Mouse (Mus musculus): Measurements from ENCODE around the gene Tspan15. TPM values are rescaled to one million over a fixed set of nuclear protein-coding genes. Genes with fewer than 3 reads are reported as not detected.

Gene Tspan15
- total RNA-seq (2021) (1 to 10 TPM; 6.1 to 8.1 TPM), polyA plus RNA-seq (2012; rRNA removed) (17.7 and 19.1 TPM in 2 replicates)
- long read RNA-seq, transcript Tspan15-201 (8 exons, 3,638 nt): major isoform, 26 of 31 reads
- long read RNA-seq, partial matches to known transcripts: 0 of 31 reads
- long read RNA-seq, other reads (novel, unspliced or antisense): 5 of 31 reads

- WGBS: 1% methylated on average over 57 of the region's 59 CpGs
Observed at GRCm38 (mm10) chr10:62230708-62231394, at the start of gene Tspan15. TSS of gene Tspan15 (minus strand) at chr10:62231251.

GRCm38 (mm10) chr10:62279671-62280070 lies 48.6 kb upstream of the Tspan15 start:
- no peaks in the 10 kb centered on the region for H3K27me3 ChIP-seq (ENCODE audit: control insufficient read depth, insufficient read depth, low read length)
- no peaks in the 10 kb centered on the region for H3K4me1 ChIP-seq (ENCODE audit: control insufficient read depth, insufficient read depth, low read length)
- WGBS: 85% methylated on average over 4 of the region's 4 CpGs
- H3K27ac ChIP-seq: no peak overlapping the region
- H3K36me3 ChIP-seq (ENCODE audit: control insufficient read depth, insufficient read depth, low read length): no peaks in the 10 kb centered on the region
- intact Hi-C loops (cut with DNase I): loop anchor here (5.0 kb wide), 1 partner anchor 58 kb away; no protein-coding TSS in a partner anchor
- DNase-seq: no peak
- no peaks in the 10 kb centered on the region for H3K79me2 ChIP-seq (replicated peaks; ENCODE audit: control insufficient read depth, insufficient read depth, low read length)
- H3K4me3 ChIP-seq: no peak overlapping the region
- TF ChIP-seq POLR2A (IDR thresholded peaks at IDR 0.05; ENCODE audit: insufficient read depth, low read depth, low read length): no peak
- TF ChIP-seq CTCF (IDR thresholded peaks at IDR 0.05): no peak
- no peak for TF ChIP-seq EP300 (IDR thresholded peaks at IDR 0.05; ENCODE audit: insufficient read depth, low read depth, low read length)
- H3K9ac ChIP-seq (ENCODE audit: low read depth, low read length): no peak overlapping the region

More at GRCm38 (mm10) chr10:62230708-62231394, at the start of gene Tspan15:
- H3K27ac ChIP-seq: peak within 1 kb of the TSS; percentile 73
- H3K36me3 ChIP-seq (ENCODE audit: control insufficient read depth, insufficient read depth, low read length): no peaks in the 10 kb centered on the region
- no peaks in the 10 kb centered on the region for H3K79me2 ChIP-seq (replicated peaks; ENCODE audit: control insufficient read depth, insufficient read depth, low read length)
- no peaks in the 10 kb centered on the region for H3K27me3 ChIP-seq (ENCODE audit: control insufficient read depth, insufficient read depth, low read length)
- peak within 1 kb of the TSS; percentile 71 for H3K9ac ChIP-seq (ENCODE audit: low read depth, low read length)
- TF ChIP-seq POLR2A (IDR thresholded peaks at IDR 0.05; ENCODE audit: insufficient read depth, low read depth, low read length): peak; percentile 73
- TF ChIP-seq EP300 (IDR thresholded peaks at IDR 0.05; ENCODE audit: insufficient read depth, low read depth, low read length): no peak
- no peak for TF ChIP-seq CTCF (IDR thresholded peaks at IDR 0.05)
- DNase-seq: peak; percentile 93 to 95
- peaks cover 4% of the 10 kb centered on the region for H3K4me1 ChIP-seq (ENCODE audit: control insufficient read depth, insufficient read depth, low read length)
- peak within 1 kb of the TSS; percentile 57 for H3K4me3 ChIP-seq
- intact Hi-C loops (cut with DNase I): loop anchor here (1.0 kb wide), 1 partner anchor 14 kb away; no protein-coding TSS in a partner anchor

GRCm38 (mm10) chr10:62279066-62279465 lies 48.0 kb upstream of the Tspan15 start:
- no peak for DNase-seq
- H3K27me3 ChIP-seq (ENCODE audit: control insufficient read depth, insufficient read depth, low read length): no peaks in the 10 kb centered on the region
- H3K9ac ChIP-seq (ENCODE audit: low read depth, low read length): no peak overlapping the region
- H3K36me3 ChIP-seq (ENCODE audit: control insufficient read depth, insufficient read depth, low read length): no peaks in the 10 kb centered on the region
- H3K4me1 ChIP-seq (ENCODE audit: control insufficient read depth, insufficient read depth, low read length): no peaks in the 10 kb centered on the region
- intact Hi-C loops (cut with DNase I): loop anchor here (5.0 kb wide), 1 partner anchor 58 kb away; no protein-coding TSS in a partner anchor
- no peaks in the 10 kb centered on the region for H3K79me2 ChIP-seq (replicated peaks; ENCODE audit: control insufficient read depth, insufficient read depth, low read length)
- H3K4me3 ChIP-seq: no peak overlapping the region
- no peak overlapping the region for H3K27ac ChIP-seq
- WGBS: 78% methylated on average over 3 of the region's 3 CpGs
- TF ChIP-seq POLR2A (IDR thresholded peaks at IDR 0.05; ENCODE audit: insufficient read depth, low read depth, low read length): no peak
- no peak for TF ChIP-seq EP300 (IDR thresholded peaks at IDR 0.05; ENCODE audit: insufficient read depth, low read depth, low read length)
- TF ChIP-seq CTCF (IDR thresholded peaks at IDR 0.05): no peak

GRCm38 (mm10) chr10:62277499-62278293 lies 46.6 kb upstream of the Tspan15 start:
- H3K79me2 ChIP-seq (replicated peaks; ENCODE audit: control insufficient read depth, insufficient read depth, low read length): no peaks in the 10 kb centered on the region
- intact Hi-C loops (cut with DNase I): loop anchor here (5.0 kb wide), 1 partner anchor 60 kb away; no protein-coding TSS in a partner anchor
- TF ChIP-seq POLR2A (IDR thresholded peaks at IDR 0.05; ENCODE audit: insufficient read depth, low read depth, low read length) (no peak), CTCF (IDR thresholded peaks at IDR 0.05) (no peak), EP300 (IDR thresholded peaks at IDR 0.05; ENCODE audit: insufficient read depth, low read depth, low read length) (no peak)
- no peak overlapping the region for H3K9ac ChIP-seq (ENCODE audit: low read depth, low read length)
- no peak overlapping the region for H3K4me3 ChIP-seq
- WGBS: 93% methylated on average over 18 of the region's 19 CpGs
- no peaks in the 10 kb centered on the region for H3K36me3 ChIP-seq (ENCODE audit: control insufficient read depth, insufficient read depth, low read length)
- H3K27me3 ChIP-seq (ENCODE audit: control insufficient read depth, insufficient read depth, low read length): no peaks in the 10 kb centered on the region
- no peak overlapping the region for H3K27ac ChIP-seq
- DNase-seq: no peak
- no peaks in the 10 kb centered on the region for H3K4me1 ChIP-seq (ENCODE audit: control insufficient read depth, insufficient read depth, low read length)

GRCm38 (mm10) chr10:62275235-62275634 lies 44.2 kb upstream of the Tspan15 start:
- Histone ChIP-seq H3K9ac (ENCODE audit: low read depth, low read length) (no peak overlapping the region), H3K27ac (no peak overlapping the region), H3K4me3 (no peak overlapping the region), H3K27me3 (ENCODE audit: control insufficient read depth, insufficient read depth, low read length) (no peaks in the 10 kb centered on the region), H3K4me1 (ENCODE audit: control insufficient read depth, insufficient read depth, low read length) (no peaks in the 10 kb centered on the region), H3K36me3 (ENCODE audit: control insufficient read depth, insufficient read depth, low read length) (no peaks in the 10 kb centered on the region), H3K79me2 (replicated peaks; ENCODE audit: control insufficient read depth, insufficient read depth, low read length) (no peaks in the 10 kb centered on the region)
- intact Hi-C loops (cut with DNase I): loop anchor here (1.0 to 5.0 kb wide), 3 partner anchors 62 to 136 kb away; no protein-coding TSS in a partner anchor
- peak; percentile 98 for TF ChIP-seq CTCF (IDR thresholded peaks at IDR 0.05)
- TF ChIP-seq EP300 (IDR thresholded peaks at IDR 0.05; ENCODE audit: insufficient read depth, low read depth, low read length): no peak
- TF ChIP-seq POLR2A (IDR thresholded peaks at IDR 0.05; ENCODE audit: insufficient read depth, low read depth, low read length): no peak
- DNase-seq: peak; percentile 76 to 88
- 17% methylated on average over 4 of the region's 4 CpGs for WGBS
